Mouse (Mus musculus): Measurements from ENCODE around the gene Siglece.

DNA sequence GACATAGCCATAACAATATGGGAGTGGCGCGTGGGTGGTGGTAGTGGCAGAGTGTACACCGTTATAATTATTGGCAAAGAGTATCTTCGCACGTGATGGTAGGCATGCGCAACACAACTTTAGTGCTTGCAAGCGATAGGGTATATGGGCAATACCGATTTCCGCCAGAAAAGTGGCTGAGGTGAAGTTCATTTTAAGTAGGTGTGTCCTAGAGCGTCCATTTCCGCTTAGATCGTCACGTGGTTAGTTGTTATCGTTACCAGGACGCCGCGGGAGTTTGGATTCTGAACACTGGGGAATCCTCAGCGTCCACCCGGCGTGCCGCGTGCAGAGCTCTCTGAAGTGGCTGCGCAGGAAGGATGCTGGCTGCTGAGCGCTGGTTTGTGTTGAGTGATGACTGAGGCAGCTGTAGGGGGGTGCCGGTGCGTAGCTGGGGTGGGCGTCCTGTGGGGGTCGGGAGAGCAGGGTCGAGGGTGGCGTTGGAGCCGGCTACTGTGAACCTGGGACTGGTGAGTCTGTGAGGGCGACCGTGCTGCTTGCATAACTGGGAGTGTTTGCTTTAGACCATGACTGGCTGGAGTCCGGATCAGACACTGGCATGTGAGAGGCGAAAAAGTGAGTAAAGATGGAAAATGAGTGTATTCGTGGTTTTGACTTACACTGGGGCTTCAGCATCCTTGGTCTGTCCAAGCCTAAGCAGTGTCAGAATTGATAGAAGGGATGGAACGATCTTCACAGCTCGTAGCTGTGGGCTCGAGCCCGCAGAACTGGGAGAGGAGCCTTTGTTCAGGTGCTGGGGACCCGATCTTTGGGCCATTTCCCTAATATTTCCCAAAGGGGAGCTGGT lies 52.8 kb downstream of the Siglece start, which contains the start of gene Zfp819:
- TF ChIP-seq TBP (conservative IDR thresholded peaks at IDR 0.05; ENCODE audit: low read depth, low read length) (no peak), UBTF (IDR thresholded peaks at IDR 0.05; ENCODE audit: low read depth, low read length) (no peak), CTCF (conservative IDR thresholded peaks at IDR 0.05 in 1 of 2, IDR thresholded peaks at IDR 0.05 in 1 of 2; ENCODE audit: low read depth in 2 of 2, low read length in 2 of 2) (no peak), USF1 (IDR thresholded peaks at IDR 0.05; ENCODE audit: low read depth, low read length) (no peak), POLR2A (IDR thresholded peaks at IDR 0.05; ENCODE audit: low read depth, low read length) (no peak)

Data from CH12.LX (cell line).